Mouse (Mus musculus) activated CD4-positive, CD25-positive, alpha-beta regulatory T cell, adult 4 months (primary cell): Measurements from ENCODE around the gene Zfp786. TPM values are rescaled to one million over a fixed set of nuclear protein-coding genes. Genes with fewer than 3 reads are reported as not detected.
"Not testable (repeated sequence)": the region's sequence is repeated elsewhere in the genome, so short reads cannot be mapped to it uniquely, and the experiment has no call there.

ENCODE experiments used
- ATAC-seq: one replicate; pipeline ENCODE4 v1.8.0; 2017
- polyA plus RNA-seq, 2 experiments: library from polyadenylated mRNA; unstranded; fragments of 100-300 nt; shearing (Covaris generic); gene quantifications; one replicate each; pipeline ENCODE4 v1.2.1; 2017

Zfp786 gene
- polyA plus RNA-seq = not detected

DNA sequence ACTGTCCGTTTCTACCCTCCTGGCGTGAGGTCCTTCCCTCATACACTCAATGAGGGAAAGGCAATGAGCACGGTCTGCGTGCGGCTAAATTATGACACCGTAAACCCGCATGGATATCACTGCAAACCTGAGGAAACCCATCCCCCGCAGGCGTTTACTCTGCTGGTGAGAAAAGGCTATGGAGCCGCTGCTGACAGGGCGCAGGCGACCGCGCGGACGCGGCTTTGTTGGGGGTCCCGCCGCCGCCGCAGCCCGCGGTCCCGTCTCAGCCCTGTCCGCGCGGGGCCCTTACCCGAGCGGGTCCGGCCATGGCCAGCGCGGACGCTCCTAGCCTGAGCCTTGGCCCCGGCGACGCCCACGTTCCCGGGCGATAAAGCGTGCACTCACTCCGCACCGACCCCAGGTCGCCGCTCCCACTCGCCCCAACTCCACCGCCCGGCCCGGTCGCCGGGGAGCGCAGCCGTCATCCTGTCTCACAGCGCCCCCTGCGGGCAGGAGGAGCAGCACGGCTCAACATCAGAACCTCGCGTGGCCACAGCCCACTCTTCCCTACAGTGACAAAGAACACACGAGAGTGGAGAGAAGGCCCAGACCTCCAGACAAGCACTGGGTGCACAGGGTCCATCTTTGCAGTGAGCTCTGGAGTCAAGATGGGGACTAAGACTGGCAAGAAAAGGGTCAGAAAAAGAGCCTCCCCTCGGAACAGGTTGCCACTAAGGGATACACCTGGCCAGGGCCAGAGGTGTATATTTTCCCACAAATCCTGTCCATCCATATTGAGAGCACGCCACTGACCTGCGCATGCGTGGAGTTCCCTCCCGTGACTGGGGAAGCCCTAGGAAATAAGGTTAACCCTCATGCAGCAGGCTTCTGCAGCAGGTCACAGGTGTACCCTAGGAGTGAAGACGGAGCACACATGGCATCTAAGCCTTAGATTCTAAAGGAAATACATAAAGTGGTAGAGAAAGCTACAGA lies at the start of gene Zfp786:
TSS of gene Zfp786 (minus strand) at position 764 of the 975 bp plus-strand sequence.
- peak; percentile 88 for ATAC-seq

DNA sequence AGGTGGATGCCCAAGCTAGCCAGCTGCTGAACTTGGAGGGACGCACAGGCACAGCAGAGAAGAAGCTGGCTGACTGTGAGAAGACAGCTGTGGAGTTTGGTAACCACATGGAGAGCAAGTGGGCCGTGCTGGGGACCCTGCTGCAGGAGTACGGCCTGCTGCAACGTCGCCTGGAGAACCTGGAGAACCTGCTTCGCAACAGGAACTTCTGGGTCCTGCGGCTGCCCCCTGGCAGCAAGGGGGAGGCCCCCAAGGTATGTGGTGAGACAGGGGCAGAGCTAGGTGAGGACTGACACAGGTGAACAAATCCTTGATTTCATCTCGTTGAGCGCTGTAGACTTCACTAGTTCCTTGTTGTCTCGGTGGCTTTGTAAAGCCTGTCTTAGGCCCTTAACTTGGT lies 49.5 kb upstream of the Zfp786 start:
- no peak for ATAC-seq

DNA sequence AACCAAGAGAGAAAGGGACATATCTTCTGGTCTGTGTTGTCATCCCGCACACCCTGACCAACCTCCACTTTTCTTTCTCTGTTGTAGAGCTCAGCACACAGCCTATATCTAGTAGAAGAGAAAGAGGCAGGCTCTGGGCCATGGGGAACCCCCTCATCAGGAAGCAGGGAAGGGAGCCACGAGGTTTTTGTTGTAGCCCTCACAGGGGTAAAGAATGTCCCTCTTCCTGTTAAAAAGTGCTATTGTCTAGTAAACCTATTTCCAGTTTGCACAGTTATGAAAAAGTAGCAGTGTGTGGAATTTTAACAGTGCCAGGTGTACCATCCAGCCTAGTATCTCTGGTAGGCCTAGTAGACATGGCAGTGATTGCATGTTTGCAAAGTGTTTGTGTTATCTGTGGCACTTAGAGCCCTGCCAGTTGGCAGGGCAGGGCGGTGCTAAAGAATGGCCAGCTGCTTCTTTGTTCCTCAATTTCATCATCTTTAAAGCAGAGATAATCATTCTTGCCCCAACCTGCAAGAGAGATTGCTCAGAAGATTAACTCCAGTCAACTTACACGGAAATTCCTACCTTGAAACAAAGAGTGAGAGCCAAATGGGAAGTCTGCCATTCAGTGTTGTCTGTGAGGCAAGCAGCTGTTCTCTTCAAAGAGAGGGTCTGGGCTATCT lies 48.5 kb upstream of the Zfp786 start:
- ATAC-seq = no peak

DNA sequence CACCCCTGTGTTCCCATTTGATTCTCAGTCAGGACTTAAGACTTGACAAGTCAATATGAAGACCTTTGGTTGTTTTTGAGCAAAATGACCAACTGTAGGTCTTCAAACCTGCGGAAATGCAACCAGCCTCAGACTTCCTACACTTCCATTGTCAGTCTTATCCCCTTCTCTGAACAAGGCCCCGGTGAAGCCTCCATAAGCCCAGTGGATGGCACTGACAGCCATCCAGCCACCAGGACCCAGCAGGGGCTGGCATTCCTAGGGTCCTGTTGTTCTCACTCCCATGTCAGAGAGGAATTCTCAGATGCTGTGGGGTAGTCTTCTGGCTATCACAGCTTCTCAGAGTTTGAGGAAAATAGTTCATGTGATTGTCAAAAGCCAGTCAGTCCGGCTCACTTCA lies 47.9 kb upstream of the Zfp786 start:
- ATAC-seq = no peak

DNA sequence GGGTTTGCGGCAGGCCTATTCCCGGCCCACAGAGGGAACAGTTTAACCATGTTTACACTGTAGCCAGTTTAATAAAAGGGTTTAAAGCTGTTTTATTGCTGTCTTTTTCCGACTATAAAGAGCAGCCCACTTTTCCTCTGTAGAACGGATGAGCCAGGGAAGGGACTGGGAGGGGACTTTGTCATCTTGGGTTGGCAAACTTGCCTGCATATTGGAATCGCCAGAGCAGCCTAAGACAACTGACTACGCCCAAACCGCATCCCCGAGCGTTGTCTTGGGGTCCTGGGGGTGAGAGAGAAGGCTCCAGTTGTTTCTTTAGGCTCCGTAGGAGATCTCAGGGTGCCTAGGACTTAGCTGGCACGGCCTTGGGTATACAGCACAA lies 47.5 kb upstream of the Zfp786 start:
- peak; percentile 13 for ATAC-seq

DNA sequence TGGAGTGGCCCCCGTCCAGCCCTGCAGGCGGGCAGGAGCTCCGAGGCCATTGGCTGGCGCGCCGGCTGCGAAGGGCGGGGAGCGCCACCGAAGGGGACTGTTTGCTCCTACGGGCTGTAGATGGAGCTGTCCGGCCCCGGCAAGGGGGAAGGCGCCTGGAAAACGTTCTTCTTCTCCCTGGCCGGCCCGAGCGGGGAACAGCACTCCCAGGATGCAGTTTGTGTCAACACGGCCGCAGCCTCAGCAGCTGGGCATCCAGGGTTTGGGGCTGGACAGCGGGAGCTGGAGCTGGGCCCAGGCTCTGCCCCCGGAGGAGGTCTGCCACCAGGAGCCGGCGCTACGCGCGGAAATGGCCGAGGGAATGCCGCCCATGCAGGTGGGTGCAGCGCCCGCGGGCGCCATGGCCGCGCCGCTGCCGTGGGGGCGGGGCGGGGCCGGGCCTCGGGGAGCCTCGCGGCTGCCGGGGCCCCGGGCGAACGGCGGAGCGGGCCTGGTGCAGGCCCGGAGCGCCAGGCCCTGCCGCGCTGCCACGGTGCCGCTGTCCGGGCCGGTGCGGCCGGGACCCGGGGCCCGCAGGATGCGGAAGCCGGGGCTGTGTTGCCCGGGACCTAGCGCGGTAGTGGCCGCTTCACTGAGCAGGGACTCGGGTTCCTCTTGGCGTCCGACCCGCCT lies 46.9 kb upstream of the Zfp786 start:
- ATAC-seq = peak; percentile 75

DNA sequence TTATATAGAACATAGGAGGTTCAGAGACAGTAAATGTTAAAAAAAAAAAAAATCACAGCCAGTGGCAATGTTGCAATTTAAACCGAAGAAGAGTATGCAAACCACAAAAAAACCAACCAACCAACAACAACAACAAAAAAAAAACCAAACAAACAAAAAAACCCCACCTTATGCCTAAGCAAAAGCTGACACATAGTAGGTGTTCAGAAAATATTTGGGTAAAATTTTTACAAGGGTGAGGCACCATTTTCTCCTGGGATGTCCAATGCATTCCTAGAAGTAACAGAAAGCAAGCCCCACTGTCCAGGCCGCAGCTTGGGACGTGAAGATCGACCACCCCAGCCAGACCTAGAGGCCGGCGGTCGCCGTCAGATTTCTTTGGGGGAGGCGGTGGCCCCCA lies 46.4 kb upstream of the Zfp786 start, which contains the start of gene Zfp282:
TSS of gene Zfp282 (plus strand) at position 147 of the 400 bp plus-strand sequence.
- no peak for ATAC-seq

DNA sequence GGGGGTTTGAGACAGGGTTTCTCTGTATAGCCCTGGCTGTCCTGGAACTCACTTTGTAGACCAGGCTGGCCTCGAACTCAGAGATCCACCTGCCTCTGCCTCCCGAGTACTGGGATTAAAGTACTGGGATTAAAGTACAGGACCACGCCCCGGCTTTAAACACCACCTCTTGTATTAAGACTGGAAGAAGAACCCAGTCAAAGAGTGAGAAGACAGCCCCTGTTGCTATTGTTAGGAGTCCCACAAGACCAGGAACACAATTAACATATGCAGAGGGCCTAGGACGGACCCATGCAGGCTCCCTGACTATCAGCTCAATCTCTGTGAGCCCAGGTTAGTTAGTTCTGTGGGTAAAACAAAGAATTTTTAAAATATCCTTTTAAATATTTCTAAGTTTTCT lies 41.6 kb upstream of the Zfp786 start:
- ATAC-seq = no peak

DNA sequence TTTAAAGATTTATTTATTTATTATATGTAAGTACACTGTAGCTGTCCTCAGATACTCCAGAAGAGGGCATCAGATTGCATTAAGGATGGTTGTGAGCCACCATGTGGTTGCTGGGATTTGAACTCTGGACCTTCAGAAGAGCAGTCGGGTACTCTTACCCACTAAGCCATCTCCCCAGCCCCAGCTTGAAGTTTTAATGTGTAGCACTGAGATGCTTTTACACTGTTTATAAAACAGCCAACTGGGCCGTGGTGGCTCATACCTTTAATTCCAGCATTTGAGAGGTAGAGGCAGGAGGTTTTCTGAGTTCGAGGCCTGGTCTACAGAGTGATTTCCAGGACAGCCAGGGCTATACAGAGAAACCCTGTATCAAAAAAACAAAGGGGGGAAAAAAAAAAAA lies 27.1 kb upstream of the Zfp786 start:
- ATAC-seq = not testable (repeated sequence)

DNA sequence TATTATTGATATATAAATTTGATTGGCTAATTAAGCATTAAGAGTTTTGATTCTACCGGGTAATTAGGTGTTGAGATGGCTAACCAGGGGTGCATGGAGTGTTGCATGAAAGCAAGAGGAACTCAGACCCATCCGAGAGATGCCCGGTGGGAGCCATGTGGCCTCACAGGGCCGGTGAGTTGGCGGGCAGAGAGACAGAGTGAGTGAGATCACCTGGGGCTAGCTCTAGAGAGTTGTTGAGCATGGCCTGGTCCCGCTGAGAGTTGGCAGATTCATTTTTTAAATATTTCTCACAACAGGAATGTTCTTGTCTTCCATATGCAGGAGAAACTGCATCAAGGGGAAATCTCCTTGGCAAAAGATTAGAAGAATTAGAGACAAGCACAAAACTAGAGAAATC lies 26.6 kb upstream of the Zfp786 start:
- ATAC-seq = no peak

DNA sequence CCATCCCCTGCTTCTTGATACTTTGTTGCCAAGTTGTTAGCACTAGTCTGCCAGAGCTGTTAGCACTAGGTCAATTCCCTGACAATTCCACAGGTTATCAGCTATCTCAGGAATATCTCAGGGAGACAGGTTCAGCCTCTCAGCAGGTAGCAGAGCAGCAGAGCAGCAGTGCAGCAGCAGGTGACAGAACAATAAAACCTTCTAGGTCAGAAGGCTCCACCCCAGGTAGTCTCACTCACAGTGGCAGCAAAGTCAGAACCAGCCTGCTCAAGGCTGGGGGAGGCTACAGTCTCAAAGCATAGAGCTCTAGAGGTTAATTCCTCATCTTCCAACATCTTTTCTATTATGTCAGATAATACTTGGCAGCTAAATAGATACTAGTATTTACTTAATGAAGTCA lies 15.1 kb upstream of the Zfp786 start:
- ATAC-seq = no peak

DNA sequence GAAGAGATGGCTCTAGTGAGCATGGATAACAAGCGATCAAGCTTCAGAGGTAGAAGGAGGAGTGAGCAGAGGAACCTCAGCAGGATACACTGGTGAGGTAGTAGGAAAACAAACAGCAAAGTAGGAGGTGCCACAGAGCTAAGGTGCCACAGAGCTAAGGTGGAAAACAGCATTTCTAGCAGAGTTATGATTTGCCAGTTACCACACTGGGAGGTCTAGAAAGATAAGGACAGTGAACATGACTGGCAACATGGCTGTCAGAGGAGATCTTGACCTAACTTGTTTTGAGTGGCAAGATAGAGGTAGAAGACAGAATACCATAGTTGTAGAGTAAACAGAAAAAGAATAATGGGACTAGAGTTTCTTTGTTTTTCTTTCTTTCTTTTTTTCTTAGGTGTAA lies 11.7 kb upstream of the Zfp786 start:
- no peak for ATAC-seq

DNA sequence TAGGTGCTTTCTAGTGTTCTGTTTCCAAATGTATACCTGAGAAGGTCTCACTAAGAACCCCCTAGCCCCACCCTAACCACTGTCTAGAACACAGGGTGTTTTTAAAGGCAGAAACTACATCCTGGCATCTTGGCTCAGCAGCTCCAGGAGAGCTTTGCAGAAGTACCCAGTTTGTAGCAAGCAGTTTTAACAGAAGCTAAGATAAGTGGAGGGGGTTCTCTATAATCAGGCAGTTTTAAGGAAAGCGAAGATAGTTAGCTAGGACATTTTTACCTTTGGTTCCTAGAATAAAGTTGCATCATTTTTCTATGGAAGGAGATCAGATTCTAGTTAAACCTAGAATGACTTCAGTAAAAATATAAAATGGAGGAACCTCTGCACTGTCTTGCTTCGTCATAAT lies 11.2 kb upstream of the Zfp786 start:
- no peak for ATAC-seq

DNA sequence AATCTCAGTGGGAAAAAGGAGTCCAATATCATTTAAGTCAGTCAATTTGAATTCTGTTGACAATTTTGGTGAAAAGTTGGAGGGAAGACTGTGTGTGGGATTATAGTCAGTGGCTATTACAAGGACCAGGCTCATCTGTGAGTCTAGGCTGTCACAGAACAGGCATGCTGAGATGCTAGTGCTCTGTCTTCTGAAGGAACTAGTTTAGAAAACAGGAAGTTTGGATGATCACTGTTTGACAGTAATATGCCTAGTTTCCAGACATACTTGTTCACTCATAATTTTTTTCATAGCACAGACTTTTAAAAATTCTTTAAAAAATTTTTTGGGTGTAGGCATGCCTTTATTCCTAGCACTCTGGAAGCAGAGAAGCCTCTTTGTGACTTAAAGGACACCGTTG lies 10.4 kb upstream of the Zfp786 start:
- ATAC-seq = no peak

DNA sequence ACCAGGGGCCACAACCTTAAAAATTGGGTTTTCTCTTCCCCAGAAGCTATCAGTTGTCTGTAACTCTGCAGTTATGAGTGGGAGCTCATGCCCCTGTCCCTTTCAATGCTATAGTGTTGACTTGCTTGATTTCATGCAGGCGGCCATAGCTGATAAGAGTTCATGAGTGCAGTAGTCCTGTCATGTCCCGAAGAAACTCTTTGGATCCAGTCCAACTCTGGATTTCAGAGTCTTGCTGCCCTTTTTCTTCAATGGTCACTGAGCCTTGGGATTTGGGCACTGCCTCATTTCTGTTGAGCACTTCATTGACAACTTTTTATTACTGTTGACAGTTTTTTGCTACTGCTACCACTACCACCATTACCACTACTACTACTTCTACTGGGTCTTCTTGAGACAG lies 7.0 kb upstream of the Zfp786 start:
- ATAC-seq = no peak

DNA sequence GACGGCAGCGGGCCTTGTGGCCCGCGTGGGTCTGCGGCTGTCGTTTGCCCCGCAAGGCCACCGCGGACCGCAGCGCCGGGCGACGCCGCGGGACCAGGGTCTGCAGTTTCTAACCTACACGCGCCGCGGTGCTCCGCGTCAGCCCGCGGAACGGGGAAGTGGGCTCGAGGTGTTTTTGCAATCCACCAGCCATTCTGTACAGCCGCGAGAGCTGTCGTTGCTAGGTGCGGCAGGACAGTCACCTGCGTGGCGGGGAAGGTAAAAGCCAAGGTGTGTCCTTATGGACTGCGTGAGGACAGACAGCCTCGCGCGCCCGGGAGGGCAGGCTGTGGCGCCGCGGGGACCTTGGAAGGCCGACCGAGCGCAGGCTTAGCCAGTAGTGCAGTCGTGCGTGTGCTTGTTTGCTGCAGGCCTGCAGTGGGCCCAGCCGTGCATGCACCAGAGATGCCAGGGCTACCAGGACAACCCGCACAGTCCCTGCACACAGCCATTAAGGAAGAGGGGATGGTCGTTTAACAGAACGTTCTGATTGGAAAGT lies 5.4 kb upstream of the Zfp786 start:
- peak; percentile 39 for ATAC-seq

DNA sequence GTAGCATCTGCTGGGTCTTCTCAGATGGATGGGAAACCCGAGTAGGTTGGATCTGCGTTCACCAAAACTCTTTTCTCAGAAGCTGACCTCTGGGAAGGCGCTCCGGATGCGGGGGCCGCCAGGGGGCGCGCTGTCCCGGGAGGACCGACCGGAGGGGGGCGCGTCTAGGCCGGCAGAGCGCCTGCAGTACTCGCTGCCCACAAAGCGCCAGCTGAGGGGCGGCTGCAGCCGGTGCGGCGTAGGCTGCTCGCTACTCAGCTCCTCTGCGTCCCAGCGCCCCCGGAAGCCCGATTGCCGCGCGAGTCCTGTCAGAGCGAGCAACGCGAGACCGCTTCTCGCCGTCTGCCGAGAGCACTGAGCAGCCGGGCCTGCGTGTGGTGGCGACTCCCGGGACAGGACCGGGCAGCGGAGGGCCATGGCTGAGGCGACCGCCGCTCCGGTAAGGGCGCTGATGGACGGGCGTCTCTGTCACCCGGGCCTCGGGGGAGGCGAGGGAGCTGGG lies 4.9 kb upstream of the Zfp786 start, which contains the start of gene Zfp398:
TSS of gene Zfp398 (plus strand) at position 180 of the 502 bp plus-strand sequence.
- ATAC-seq = peak; percentile 94

DNA sequence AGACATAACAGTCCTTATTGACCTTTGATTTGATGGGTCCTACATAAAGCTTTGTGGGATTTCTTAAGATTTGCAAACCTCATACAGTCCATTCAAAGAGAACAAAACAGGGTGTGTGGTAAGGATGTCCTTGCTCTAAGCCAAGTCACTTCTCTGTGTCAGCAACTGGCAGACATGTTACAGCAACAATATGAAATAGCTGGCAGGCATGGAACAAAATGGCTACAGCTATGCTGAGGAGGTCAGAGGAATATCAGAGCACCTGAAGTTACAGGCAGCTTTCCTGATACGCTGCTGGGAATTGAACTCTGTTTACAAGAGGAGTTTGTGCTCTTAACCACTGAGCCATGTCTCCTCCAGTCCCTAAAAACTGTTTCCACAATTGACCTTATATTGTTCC lies 1.6 kb upstream of the Zfp786 start:
- no peak for ATAC-seq

DNA sequence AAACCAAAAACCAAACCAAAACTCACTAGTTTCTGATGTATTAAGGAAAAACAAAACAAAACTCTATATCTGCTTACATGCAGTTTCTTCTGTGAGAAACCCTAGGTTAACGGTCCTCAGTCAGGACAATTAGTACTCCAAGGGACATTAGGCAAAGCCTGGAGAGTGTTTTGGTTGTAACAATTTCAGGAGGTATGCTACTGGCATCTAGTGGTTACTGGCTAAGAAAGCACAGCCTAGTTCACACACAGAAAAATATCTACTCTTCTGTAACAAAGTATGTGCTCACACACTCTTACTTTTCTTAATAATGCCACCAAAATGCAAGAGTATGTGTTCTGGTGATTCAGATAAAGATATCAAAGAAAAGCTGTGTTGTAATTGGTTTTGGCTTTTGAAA lies 1.7 kb downstream of the Zfp786 start:
- ATAC-seq = no peak

DNA sequence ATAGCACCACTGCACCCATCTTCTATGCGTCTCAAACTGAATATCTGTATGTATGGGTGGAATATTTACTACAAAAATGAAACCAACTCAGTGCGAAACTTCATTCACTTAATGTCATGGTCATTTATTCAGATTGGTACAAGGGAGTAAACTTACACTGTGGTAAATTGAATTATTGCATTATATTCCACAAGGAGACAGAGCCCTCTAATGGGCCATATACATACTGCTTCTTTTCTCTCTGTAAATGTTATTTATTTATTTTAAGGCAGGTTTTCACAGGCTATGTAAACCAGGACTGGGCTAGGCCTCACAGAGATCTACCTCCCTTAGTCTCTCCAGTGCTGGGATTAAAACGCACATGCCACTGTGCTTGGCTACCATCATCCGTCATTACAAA lies 3.2 kb downstream of the Zfp786 start:
- ATAC-seq = no peak

DNA sequence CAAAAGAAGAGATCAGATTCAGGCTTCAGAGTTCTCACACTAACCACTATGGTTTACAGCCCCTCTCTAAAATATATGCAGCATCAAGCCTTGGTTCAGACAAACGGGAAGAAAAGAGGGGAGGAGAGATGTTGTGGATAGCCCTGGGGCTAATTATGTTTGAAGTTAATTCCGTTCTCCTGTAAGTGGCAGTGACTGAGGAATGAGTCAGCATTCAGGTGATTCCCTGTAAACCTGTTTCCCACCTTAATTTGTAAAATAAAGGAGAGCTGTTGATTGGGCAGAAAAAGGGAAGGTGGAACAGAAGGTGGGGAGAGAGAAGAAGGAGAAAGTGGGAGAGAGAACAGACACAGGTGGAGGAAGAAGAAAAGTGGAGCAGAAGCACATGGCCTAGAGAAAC lies 6.4 kb downstream of the Zfp786 start:
- ATAC-seq = no peak

DNA sequence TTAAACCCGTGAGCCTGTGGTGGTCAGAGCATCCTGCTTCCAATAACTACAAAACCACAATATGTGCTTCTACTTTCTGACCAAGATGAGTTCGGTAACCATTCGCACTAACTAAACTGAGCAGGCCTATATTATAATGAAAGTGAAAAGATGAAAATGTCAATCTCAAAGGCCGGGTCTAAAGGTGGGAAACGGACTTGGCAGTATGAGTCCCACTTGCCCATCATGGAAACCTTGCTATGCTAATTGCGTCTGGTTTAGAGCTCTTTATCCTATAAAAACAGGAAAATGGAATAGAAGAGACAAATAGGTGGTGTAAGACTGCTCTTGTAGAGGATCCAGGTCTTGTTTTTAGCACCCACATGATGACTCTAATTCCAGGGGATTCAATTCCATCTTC lies 8.9 kb downstream of the Zfp786 start:
- no peak for ATAC-seq

DNA sequence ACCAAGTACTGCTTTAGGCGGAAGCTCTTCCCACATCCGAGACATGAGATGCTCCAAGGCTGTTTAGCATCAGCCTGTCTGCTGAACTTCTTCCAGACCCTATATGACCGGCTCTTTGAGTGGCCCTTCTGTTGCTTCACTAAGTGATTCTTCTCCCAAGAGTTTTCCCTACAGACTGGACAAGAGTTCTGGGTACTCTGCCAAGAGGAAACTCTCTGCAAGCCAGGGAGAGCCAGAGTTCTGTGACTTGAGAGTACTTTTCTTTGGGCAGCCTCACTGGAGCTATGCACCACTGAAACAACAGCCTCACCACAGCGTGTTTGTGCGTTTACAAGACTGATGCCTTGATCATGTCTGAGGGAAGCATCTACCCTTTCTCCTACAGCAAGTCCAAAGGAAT lies 9.4 kb downstream of the Zfp786 start:
- no peak for ATAC-seq
